Mouse (Mus musculus) kidney, adult 2 months (tissue): ENCODE data around the gene Gm10153.

ENCODE experiments used
- CTCF ChIP-seq: fragments of 200-500 bp; conservative IDR thresholded peaks from 2 replicates; pipeline ENCODE4 v1.5.1; 2011; ENCODE audit warnings: low read depth, mild to moderate bottlenecking, control low read depth, low read length, moderate library complexity, mixed read lengths; ENCODE audit not compliant: insufficient read depth, insufficient read length
- POLR2A ChIP-seq: fragments of 200-500 bp; IDR thresholded peaks from one replicate; pipeline ENCODE4 v1.6.1; 2011; ENCODE audit warnings: low read depth, low read length, control low read depth

- TF ChIP-seq CTCF, result no peak
- TF ChIP-seq POLR2A, result no peak
These were observed 10.9 kb upstream of the Gm10153 start, which contains the start of gene Krtap5-3 for GRCm38 (mm10) chr7:142201064-142201463.
